Mouse (Mus musculus) gastrocnemius, adult 2 months (tissue): ENCODE results near the gene Gpr39. TPM values are rescaled to one million over a fixed set of nuclear protein-coding genes. Genes with fewer than 3 reads are reported as not detected.

Experiments
- DNase-seq: peaks from one replicate; pipeline ENCODE4 v3.0.0; 2022
- H3K27ac ChIP-seq: fragments of 200-600 bp; 2 replicates; pipeline ENCODE4 v1.8.1; 2022; ENCODE audit warnings: mild to moderate bottlenecking
- H3K4me3 ChIP-seq: fragments of 200-600 bp; 2 replicates; pipeline ENCODE4 v1.8.1; 2022; ENCODE audit warnings: mild to moderate bottlenecking, moderate library complexity
- CTCF ChIP-seq: fragments of 200-600 bp; IDR thresholded peaks from 2 replicates; pipeline ENCODE4 v1.8.1; 2022; ENCODE audit warnings: antibody characterized with exemption, mild to moderate bottlenecking, moderate library complexity
- intact Hi-C: fragments of 180-260 bp; cut with DNase I; formaldehyde crosslinking; loops from one replicate; pipeline ENCODE4 v1.15.1; 2025
- total RNA-seq, 2 experiments: library from RNA; stranded (reverse); gene quantifications; 2 replicates each; pipeline ENCODE4 v1.2.3; 2021

Gpr39 gene
- total RNA-seq, 2 experiments from 2014 or later = not detected

DNA sequence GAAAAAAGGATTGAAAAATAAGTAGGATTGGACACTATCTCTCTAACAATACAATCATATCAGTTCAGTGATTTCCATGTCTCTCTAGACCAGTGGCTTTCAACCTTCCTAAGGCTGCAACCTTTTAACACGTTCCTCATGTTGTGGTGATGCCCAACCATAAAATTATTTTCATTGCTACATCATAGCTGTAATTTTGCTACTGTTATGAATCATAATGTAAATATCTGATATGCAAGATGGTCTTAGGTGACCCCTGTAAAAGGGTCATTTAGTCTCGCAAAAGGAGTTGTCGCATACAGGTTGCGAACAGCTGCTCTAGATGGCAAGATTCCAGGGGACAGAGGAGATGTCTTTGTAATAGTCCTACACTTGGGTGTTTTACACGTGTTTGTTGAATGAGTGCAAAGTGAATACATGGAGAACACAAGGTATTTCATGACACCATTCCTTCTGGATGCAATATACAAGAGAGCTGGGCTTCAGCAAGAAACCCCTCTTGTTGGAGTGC is 11.6 kb upstream of the Gpr39 start:
- H3K27ac ChIP-seq = no peak overlapping the region
- H3K4me3 ChIP-seq = no peak overlapping the region
- intact Hi-C loops = no loop called here
- no peak for DNase-seq
- TF ChIP-seq CTCF = no peak

DNA sequence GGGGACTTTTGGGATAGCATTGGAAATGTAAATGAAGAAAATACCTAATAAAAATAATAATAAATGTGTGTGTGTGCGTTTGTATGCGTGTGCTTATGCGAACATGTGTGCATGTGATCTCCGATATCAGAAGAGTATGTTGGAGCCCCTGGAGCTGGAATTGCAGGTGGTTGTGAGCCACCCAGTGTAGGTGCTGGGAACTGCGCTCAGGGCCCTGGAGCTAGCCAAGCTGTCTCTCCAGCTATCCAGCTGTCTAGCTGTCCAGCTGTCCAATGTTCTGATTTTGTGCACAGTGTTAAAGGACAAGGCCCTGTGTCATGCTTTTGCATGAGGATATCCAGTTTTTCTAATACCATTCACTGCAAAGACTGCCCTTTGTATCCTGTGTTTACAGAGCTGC is 7.8 kb upstream of the Gpr39 start:
- intact Hi-C loops = no loop called here
- Histone ChIP-seq H3K4me3 (no peak overlapping the region), H3K27ac (no peak overlapping the region)
- no peak for DNase-seq
- no peak for TF ChIP-seq CTCF

DNA sequence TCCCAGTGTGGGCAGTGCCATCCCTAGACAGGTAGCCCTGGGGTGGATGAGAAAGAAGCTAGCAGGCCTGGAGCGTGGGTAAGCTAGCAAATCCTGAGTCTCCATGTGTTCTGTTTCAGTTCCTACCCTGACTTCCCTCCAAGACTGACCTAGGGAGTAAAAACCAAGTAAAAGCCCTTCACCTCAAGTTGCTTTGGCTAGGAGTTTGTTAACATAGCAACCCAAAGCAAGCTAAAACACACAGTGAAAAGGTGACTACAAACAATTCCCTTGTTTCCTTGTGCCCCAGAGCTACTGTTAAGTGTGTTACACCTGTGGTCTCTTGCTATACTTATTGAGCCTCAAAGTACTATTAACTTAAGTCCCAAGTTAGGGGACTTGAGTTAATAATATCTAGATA is 1.6 kb upstream of the Gpr39 start:
- intact Hi-C loops = no loop called here
- no peak for TF ChIP-seq CTCF

DNA sequence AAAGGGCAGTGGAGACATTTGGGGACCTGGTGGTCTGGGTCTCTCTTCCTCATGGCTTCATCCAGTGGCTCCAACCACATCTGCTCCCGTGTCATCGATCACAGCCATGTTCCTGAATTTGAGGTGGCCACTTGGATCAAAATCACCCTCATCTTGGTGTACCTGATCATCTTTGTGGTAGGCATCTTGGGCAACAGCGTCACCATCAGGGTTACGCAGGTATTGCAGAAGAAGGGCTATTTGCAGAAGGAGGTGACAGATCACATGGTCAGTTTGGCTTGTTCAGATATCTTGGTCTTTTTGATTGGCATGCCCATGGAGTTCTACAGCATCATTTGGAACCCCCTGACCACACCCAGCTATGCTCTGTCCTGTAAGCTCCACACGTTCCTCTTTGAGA is 491 bp downstream of the Gpr39 start:
- Histone ChIP-seq H3K27ac (no peak overlapping the region), H3K4me3 (no peak overlapping the region)
- intact Hi-C loops = no loop called here
- no peak for DNase-seq
- TF ChIP-seq CTCF = no peak

More for the DNA sequence above, 1.6 kb upstream of the Gpr39 start:
- Histone ChIP-seq H3K27ac (no peak overlapping the region), H3K4me3 (no peak overlapping the region)
- DNase-seq = no peak

- Histone ChIP-seq H3K4me3 (no peak overlapping the region), H3K27ac (no peak overlapping the region)
- no peak for DNase-seq
- intact Hi-C loops = no loop called here
- TF ChIP-seq CTCF = no peak
These were observed 2.8 kb downstream of the Gpr39 start for GRCm38 (mm10) chr1:125679522-125680077.

GRCm38 (mm10) chr1:125684423-125684822 is 7.6 kb downstream of the Gpr39 start:
- DNase-seq = no peak
- no peak overlapping the region for H3K27ac ChIP-seq
- intact Hi-C loops = no loop called here
- TF ChIP-seq CTCF = no peak
- no peak overlapping the region for H3K4me3 ChIP-seq

GRCm38 (mm10) chr1:125685304-125685703 is 8.5 kb downstream of the Gpr39 start:
- no peak for DNase-seq
- no peak overlapping the region for H3K27ac ChIP-seq
- TF ChIP-seq CTCF = no peak
- intact Hi-C loops = no loop called here
- H3K4me3 ChIP-seq = no peak overlapping the region

- H3K4me3 ChIP-seq = no peak overlapping the region
- intact Hi-C loops = no loop called here
- DNase-seq = no peak
These were observed 11.1 kb downstream of the Gpr39 start for GRCm38 (mm10) chr1:125687701-125688420.

GRCm38 (mm10) chr1:125693541-125693940 is 16.7 kb downstream of the Gpr39 start:
- H3K4me3 ChIP-seq = no peak overlapping the region
- intact Hi-C loops = no loop called here
- TF ChIP-seq CTCF = no peak
- no peak overlapping the region for H3K27ac ChIP-seq
- no peak for DNase-seq

More at GRCm38 (mm10) chr1:125687701-125688420, 11.1 kb downstream of the Gpr39 start:
- TF ChIP-seq CTCF = no peak
- no peak overlapping the region for H3K27ac ChIP-seq

DNA sequence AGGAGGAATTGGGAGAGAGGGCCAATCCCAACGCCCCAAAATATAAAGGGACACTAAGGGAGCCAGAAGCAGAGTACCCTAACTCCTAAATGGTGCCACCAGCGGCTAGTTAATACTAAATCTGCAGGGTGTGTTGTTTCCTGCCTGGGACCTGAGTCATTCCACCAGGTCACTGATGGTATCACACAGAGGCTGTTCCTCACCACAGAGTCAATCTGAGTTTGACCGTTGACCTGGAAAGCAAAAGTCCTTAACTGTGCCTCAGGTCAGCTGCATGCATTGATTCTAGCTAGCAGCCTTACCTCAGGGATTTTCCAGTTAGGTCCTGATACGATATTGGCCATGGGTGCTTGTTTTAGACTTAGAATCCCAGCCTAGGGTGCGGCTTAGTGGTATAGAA is 17.5 kb downstream of the Gpr39 start:
- no peak overlapping the region for H3K27ac ChIP-seq
- DNase-seq = no peak
- intact Hi-C loops = no loop called here
- no peak for TF ChIP-seq CTCF
- no peak overlapping the region for H3K4me3 ChIP-seq

DNA sequence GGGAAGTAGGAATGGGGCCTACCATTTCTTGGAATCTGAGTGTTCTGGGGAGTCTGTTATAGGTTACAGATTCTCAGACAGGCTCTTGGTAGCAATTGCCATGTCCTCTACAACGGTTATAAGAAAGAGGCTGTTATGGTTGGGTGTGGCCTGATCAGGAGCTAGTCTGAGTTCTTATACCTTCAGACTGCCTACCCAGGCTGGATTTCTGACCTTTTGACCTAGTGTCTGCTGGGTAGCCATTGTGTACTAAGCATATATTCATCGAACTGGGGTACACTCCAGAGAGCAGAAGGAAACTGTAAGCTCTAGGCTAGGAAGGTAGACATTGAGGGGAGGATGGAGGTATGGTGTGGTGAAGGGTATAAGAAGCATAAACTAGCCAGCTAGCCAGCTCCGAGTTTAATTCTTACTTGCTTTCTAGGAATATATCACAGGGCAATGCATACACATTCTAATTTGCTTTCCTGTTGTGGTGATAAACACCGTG is 24.4 kb downstream of the Gpr39 start:
- Histone ChIP-seq H3K27ac (no peak overlapping the region), H3K4me3 (no peak overlapping the region)
- intact Hi-C loops = no loop called here
- TF ChIP-seq CTCF = no peak
- DNase-seq = no peak

GRCm38 (mm10) chr1:125701773-125702172 is 25.0 kb downstream of the Gpr39 start:
- TF ChIP-seq CTCF = no peak
- intact Hi-C loops = no loop called here
- DNase-seq = no peak
- Histone ChIP-seq H3K4me3 (no peak overlapping the region), H3K27ac (no peak overlapping the region)

DNA sequence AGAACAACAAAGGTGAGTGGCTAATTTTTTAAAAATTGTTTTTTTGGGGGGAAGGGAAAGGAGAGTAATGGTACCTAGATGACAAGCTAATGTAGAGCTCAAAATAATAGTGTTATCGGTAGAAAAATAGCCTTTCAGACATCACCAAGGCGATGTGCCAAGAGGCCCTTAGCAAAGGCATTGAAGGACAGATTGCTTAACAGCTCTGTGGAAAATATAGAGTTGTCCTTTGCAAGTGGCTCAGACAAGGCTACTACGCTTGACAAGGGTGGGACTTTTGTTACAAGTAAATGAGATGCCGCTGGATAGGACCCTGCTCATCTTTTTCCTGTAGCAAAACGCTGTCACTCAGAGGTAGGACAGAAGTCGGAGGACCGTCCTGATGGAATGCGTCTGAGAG is 25.5 kb downstream of the Gpr39 start:
- no peak overlapping the region for H3K27ac ChIP-seq
- intact Hi-C loops = no loop called here
- no peak for DNase-seq
- TF ChIP-seq CTCF = no peak
- no peak overlapping the region for H3K4me3 ChIP-seq

- no peak overlapping the region for H3K27ac ChIP-seq
- no peak for TF ChIP-seq CTCF
- H3K4me3 ChIP-seq = no peak overlapping the region
- no peak for DNase-seq
- intact Hi-C loops = no loop called here
These were observed 28.6 kb downstream of the Gpr39 start for GRCm38 (mm10) chr1:125705412-125705811.
